Mouse (Mus musculus): ENCODE data around the gene Sec14l2. TPM values are rescaled to one million over a fixed set of nuclear protein-coding genes. Genes with fewer than 3 reads are reported as not detected.
"Not testable (repeated sequence)": the region's sequence is repeated elsewhere in the genome, so short reads cannot be mapped to it uniquely, and the experiment has no call there.

Sec14l2 gene
- total RNA-seq, 2 experiments from 2014 or later = 0.44 to 0.87 TPM

GRCm38 (mm10) chr11:4133450-4133849 lies 10.2 kb upstream of the Sec14l2 start:
- DNase-seq = peak in 1 of 2 experiments; percentile 37

DNA sequence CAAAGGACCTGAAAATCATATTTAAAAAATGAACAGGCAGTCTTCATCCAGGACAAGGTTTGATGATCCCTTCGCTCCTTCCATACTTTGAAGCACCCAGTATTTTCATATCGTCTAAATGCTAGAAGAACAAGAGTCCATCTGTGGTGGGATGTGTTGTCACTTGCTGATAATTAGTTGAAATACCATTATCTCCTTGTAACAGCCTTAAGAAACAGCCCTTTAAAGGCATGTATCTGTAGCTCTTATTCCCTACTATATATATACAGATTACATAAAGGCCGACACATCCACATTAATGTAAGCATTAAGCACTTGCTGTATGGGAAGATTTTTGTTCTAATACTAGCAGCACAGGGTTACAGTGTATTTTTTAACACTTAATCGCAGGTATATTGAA lies 5.2 kb upstream of the Sec14l2 start:
- DNase-seq = not testable (repeated sequence)

DNA sequence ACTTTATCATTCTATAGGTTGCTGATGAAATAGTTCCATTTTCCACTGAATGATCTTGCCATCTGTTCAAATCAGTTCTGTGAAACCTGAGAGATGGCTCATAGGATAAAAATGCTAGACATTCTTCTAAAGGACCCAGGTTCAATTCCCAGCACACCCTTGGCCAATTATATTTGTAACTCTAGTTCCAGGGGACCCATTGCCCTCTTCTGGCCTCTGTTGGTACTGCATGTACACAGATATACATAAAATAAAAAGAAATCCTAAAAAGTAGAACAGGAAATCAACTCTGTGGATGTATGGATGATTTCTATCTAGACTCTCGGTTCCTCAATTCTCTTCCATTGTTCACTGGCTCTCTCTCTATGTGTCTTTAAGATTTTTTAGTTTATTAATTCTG lies 3.8 kb upstream of the Sec14l2 start:
- no peak for DNase-seq

DNA sequence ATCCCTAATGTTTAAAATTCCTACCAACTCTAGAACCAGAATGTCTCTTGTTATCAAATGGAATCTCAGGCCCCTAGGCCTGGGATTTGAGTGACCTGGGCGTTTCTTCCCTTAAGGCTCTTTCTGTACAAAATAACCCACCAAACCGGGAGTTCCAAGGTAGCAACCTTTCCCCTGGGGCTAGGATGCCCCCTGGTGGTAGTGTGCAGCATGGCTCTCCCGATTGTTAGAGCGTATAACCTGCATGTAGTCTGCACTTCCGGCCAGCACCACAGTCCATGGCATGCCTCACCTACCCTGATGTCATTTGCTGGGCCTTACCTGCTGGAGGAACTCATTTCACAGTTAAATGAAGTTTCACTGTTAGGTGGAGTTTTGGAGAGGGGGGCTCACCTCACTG lies 707 bp upstream of the Sec14l2 start:
- DNase-seq = no peak

GRCm38 (mm10) chr11:4122226-4122625 lies 989 bp downstream of the Sec14l2 start:
- DNase-seq = no peak

- no peak for DNase-seq
These were observed 1.5 kb downstream of the Sec14l2 start for GRCm38 (mm10) chr11:4121691-4122090.

- no peak for DNase-seq
These were observed 3.6 kb downstream of the Sec14l2 start for GRCm38 (mm10) chr11:4119635-4120034.

DNA sequence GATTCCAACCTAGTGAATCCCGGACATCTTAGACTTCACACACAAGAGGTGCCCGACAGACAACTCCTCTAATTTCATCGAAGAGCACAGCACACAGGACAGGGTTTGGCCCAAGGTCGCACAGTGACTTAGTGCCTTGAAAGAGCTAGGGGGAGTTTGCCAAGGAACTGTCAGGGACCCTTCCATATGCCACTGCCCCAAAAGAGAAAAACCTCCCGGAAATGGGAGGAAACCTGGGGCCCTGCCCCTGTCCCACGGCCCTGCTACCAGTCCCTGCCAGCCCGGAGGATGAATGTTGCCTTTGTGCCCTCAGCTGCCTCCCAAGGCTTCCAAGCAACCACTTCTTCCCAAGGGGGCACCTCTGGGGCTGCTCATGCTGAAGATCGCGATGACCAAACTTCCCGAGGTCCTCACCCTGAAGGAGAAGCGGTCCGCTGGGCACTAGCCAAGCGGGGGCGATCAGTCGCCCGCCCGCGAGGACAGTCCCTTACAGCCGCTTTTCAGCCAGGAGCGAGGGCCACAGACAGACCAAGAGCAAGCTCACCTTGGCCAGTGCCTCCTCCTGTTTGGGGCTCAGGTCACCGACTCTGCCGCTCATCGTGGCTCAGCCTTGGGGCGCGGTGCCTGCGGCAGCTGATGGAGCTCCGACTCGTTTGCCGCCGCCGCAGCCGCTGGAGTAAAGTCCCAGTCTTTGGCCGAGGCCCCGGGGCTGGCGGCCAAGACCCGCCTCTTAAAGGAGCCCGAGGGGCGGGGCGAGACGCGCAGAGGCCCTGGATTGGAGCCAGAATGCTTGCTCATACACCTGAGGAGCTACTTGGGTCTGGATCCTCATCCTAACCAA lies 4.9 kb downstream of the Sec14l2 start:
- peak; percentile 68 to 73 for DNase-seq

DNA sequence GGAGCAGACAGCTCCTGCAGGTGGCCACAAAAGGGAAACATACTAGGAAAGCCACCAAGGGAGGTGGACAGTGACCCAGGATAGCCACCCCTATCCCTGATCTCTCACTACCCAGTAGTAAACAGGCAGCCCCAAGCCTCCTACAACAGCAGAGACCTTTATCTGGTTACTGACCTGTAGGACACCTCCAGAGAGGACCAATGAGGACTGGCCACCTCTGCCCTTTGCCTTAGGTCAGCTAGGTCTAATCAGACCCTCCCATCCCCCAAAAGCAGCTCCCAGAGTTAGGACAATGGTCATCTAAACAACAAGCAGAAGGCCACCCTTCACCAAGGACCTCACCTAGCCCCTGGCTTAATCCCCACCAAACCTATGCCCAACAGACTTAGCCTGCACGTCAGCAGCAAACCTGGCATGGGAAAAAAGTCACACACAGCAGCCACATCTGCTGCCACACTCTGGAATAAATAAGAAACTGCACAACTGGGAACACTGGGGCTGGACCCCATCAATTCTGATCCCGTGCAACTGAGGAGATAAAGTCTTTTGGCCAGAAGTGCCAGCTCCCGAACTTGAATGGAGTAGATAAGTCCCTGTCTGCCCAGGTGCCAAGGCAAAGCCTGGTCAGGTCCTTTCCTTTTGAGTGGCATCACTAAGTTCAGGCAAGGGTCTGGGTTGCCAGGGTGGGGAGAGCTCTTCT lies 5.7 kb downstream of the Sec14l2 start:
- no peak for DNase-seq

- DNase-seq = peak in 1 of 2 experiments; percentile 8
These were observed 6.6 kb downstream of the Sec14l2 start for GRCm38 (mm10) chr11:4116458-4117141.

GRCm38 (mm10) chr11:4115407-4115806 lies 7.8 kb downstream of the Sec14l2 start:
- no peak for DNase-seq

- DNase-seq = not testable (repeated sequence)
These were observed 8.7 kb downstream of the Sec14l2 start for GRCm38 (mm10) chr11:4114541-4114940.

- DNase-seq = no peak
These were observed 9.2 kb downstream of the Sec14l2 start for GRCm38 (mm10) chr11:4113970-4114369.

- DNase-seq = no peak
These were observed 9.7 kb downstream of the Sec14l2 start for GRCm38 (mm10) chr11:4113496-4113895.

- DNase-seq = no peak
These were observed 10.4 kb downstream of the Sec14l2 start for GRCm38 (mm10) chr11:4112861-4113260.

- DNase-seq = no peak
These were observed 11.2 kb downstream of the Sec14l2 start for GRCm38 (mm10) chr11:4112033-4112432.

DNA sequence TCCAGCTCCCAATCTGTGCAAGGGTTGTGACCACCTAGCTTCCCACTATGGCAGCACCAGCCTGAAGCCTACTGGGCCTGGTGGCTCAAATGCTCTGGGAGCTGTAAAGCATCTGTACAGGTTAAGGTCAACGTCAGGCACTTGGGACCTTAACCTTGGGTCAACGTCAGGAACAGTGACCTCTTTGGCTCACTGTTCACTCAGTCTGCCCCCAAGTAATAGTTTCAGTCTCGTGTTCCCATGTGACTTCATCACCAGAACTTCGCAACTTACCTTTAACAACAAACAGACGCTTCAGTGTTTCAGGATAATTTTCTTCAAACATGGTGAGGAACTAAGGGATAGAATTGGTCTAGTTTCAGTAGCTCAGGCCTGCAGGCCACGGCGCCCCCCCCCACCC lies 14.5 kb downstream of the Sec14l2 start:
- no peak for DNase-seq

- DNase-seq = not testable (repeated sequence)
These were observed 15.3 kb downstream of the Sec14l2 start for GRCm38 (mm10) chr11:4107901-4108300.

GRCm38 (mm10) chr11:4105444-4105843 lies 17.8 kb downstream of the Sec14l2 start:
- no peak for DNase-seq

- DNase-seq = no peak
These were observed 18.2 kb downstream of the Sec14l2 start for GRCm38 (mm10) chr11:4104989-4105388.

DNA sequence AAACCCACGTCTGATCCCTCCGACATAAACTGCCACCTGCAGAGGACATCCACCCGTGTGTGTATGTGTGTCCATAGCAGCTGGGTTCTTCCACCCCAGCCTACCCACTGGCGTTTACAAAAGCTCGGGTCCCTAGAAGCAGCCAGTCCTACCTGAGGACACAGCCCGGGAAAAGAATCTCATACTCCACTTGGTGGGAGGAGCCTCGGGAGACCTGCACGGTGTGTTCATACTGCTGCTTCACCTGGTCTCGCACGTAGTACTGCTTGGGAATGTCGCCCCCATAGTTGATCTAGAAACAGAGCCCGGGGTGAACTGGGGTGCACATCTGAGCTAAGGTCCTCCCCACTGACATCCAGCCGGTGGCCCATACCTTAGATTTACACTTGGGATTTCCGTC lies 19.7 kb downstream of the Sec14l2 start:
- DNase-seq = no peak

DNA sequence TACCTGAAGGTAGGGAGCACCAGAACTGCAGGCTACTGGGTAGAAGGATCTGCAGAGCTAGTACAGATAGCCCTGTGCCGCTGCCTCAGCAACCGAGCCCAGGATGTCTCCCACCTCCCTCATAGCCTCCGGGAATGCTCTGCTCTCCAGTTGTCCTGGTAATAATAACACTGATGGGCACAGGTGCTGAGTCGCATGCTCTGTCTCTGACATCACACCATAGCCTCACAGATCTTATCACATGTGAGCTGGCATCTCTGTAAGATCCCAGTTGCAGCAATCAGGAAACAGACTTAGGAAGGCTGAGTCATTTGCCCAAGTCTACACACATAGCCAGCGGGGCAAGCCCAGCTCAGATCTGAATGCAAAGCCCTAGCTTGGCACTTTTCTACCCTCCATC lies 21.4 kb downstream of the Sec14l2 start:
- no peak for DNase-seq

- DNase-seq = no peak
These were observed 23.8 kb downstream of the Sec14l2 start for GRCm38 (mm10) chr11:4099447-4099846.

All from heart, adult 18-20 months (tissue).